Mouse (Mus musculus) CH12.LX (cell line): ENCODE data around the gene Lrp10.

Experiments used
- CTCF ChIP-seq, 2 experiments: IDR thresholded peaks in 1 of 2; conservative IDR thresholded peaks in 1 of 2; 2 replicates each; pipeline ENCODE4 v1.5.1; 2011 to 2012; ENCODE audit warnings: low read depth in 2 of 2, low read length in 2 of 2, improper control_type of control experiment in 1 of 2, inconsistent platforms in 1 of 2, mild to moderate bottlenecking in 1 of 2, moderate library complexity in 1 of 2
- EP300 ChIP-seq: IDR thresholded peaks from 2 replicates; pipeline ENCODE4 v1.6.1; 2011; ENCODE audit warnings: low read length, improper control_type of control experiment
- MAFK ChIP-seq: IDR thresholded peaks from 2 replicates; pipeline ENCODE4 v1.6.1; 2011; ENCODE audit warnings: low read length, improper control_type of control experiment; ENCODE audit not compliant: insufficient replicate concordance
- MAX ChIP-seq: IDR thresholded peaks from 2 replicates; pipeline ENCODE4 v1.6.1; 2011; ENCODE audit warnings: low read length, improper control_type of control experiment
- MXI1 ChIP-seq: IDR thresholded peaks from 2 replicates; pipeline ENCODE4 v1.6.1; 2011; ENCODE audit warnings: mild to moderate bottlenecking, low read depth, low read length, improper control_type of control experiment
- POLR2A ChIP-seq: IDR thresholded peaks from 2 replicates; pipeline ENCODE4 v1.6.1; 2011; ENCODE audit warnings: low read depth, mild to moderate bottlenecking, improper control_type of control experiment, low read length
- SIN3A ChIP-seq: IDR thresholded peaks from 2 replicates; pipeline ENCODE4 v1.6.1; 2012; ENCODE audit warnings: low read length, improper control_type of control experiment, inconsistent platforms
- TCF12 ChIP-seq: IDR thresholded peaks from 2 replicates; pipeline ENCODE4 v1.6.1; 2014; ENCODE audit warnings: low read depth, mild to moderate bottlenecking, inconsistent platforms, low read length, improper control_type of control experiment
- USF2 ChIP-seq: conservative IDR thresholded peaks from 2 replicates; pipeline ENCODE4 v1.6.1; 2011; ENCODE audit warnings: low read depth, low read length, improper control_type of control experiment
- ZC3H11A ChIP-seq: IDR thresholded peaks from 2 replicates; pipeline ENCODE4 v1.6.1; 2012; ENCODE audit warnings: low read depth, mild to moderate bottlenecking, inconsistent platforms, low read length, improper control_type of control experiment
- ZMIZ1 ChIP-seq: IDR thresholded peaks from 2 replicates; pipeline ENCODE4 v1.6.1; 2012; ENCODE audit warnings: low read depth, mild to moderate bottlenecking, inconsistent platforms, low read length, improper control_type of control experiment

GRCm38 (mm10) chr14:54485899-54486298, 22.0 kb downstream of the Lrp10 start:
- no peak for TF ChIP-seq MAFK
- no peak for TF ChIP-seq CTCF (conservative IDR thresholded peaks at IDR 0.05 in 1 of 2, IDR thresholded peaks at IDR 0.05 in 1 of 2; ENCODE audit: low read depth in 2 of 2, low read length in 2 of 2)
- TF ChIP-seq POLR2A = no peak
- no peak for TF ChIP-seq SIN3A
- TF ChIP-seq EP300 = no peak
- TF ChIP-seq MAX = no peak
- TF ChIP-seq USF2 = no peak
- no peak for TF ChIP-seq ZC3H11A
- no peak for TF ChIP-seq TCF12
- TF ChIP-seq MXI1 = no peak
- TF ChIP-seq ZMIZ1 = no peak
